Comparison of ENCODE assay signal across 13 mouse cellular contexts in the genomic region with DNA sequence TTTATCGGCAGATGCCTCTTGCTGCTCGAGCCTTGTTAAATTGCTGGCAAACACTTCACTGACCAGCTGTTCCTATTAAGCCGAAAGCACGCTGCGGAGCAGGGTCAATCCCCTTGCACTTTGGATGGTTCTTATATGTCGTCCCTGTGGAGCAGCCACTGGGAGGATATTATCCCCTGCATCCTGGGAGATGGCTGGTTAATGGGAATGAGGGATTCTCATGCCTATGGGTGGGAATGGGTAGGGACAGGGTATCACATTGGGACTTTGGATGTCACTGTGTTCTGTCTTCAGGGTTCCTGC.
DNase-seq lines count a peak whose midpoint lies in the region; ATAC-seq and TF ChIP-seq lines count a peak whose summit lies in the region.
"Had no signal": no experiment of that assay in that cellular context is flagged by ENCODE, and none has a peak within 500 bp of the region (broad histone marks: within the 10 kb centered on the region; RNA-seq: fewer than 3 reads in every experiment).

No protein-coding gene starts in this region.

- no peaks in the 10 kb centered on the region for H3K27me3 ChIP-seq in kidney, adult 2 months (replicated peaks; ENCODE audit: control insufficient read depth, insufficient read depth, low read length)
- H3K27me3 ChIP-seq in forebrain, embryonic 13.5 days = no peaks in the 10 kb centered on the region
- no peaks in the 10 kb centered on the region for H3K27me3 ChIP-seq in midbrain, postnatal 0 days (ENCODE audit: insufficient read depth, low read length)
- H3K27me3 ChIP-seq: limb, embryonic 13.5 days had no signal

- no peaks in the 10 kb centered on the region for H3K36me3 ChIP-seq in kidney, adult 2 months (ENCODE audit: control insufficient read depth, insufficient read depth, low read length)
- no peaks in the 10 kb centered on the region for H3K36me3 ChIP-seq in forebrain, embryonic 13.5 days (ENCODE audit: poor library complexity, severe bottlenecking)
- H3K36me3 ChIP-seq in midbrain, postnatal 0 days (ENCODE audit: insufficient read depth, low read length) = no peaks in the 10 kb centered on the region
- H3K36me3 ChIP-seq: limb, embryonic 13.5 days had no signal

- no peaks in the 10 kb centered on the region for H3K4me1 ChIP-seq in kidney, adult 2 months (ENCODE audit: control insufficient read depth, insufficient read depth, low read length)
- H3K4me1 ChIP-seq in forebrain, embryonic 13.5 days = peaks cover 37% of the 10 kb centered on the region
- no peaks in the 10 kb centered on the region for H3K4me1 ChIP-seq in midbrain, postnatal 0 days (ENCODE audit: insufficient read depth, low read length)

- no peak for TF ChIP-seq POLR2A in kidney, adult 2 months (IDR thresholded peaks at IDR 0.05; ENCODE audit: low read depth, low read length)

- no peaks in the 10 kb centered on the region for H3K9me3 ChIP-seq in forebrain, embryonic 13.5 days (replicated peaks)
- H3K9me3 ChIP-seq in midbrain, postnatal 0 days (ENCODE audit: low read length) = no peaks in the 10 kb centered on the region
- H3K9me3 ChIP-seq: limb, embryonic 13.5 days had no signal

- H3K4me3 ChIP-seq in kidney, adult 2 months (ENCODE audit: insufficient read depth, low read depth, low read length) = no peak overlapping the region
- H3K4me3 ChIP-seq in forebrain, embryonic 13.5 days = no peak overlapping the region
- no peak overlapping the region for H3K4me3 ChIP-seq in midbrain, postnatal 0 days (ENCODE audit: low read depth, low read length)
- no peak overlapping the region for H3K4me3 ChIP-seq in left cerebral cortex, adult 2 months
- H3K4me3 ChIP-seq: limb, embryonic 13.5 days had no signal

- H3K4me2 ChIP-seq in forebrain, embryonic 13.5 days = peak overlapping the region; percentile 27; the same call in 1 of the 2 replicates
- no peak overlapping the region for H3K4me2 ChIP-seq in midbrain, postnatal 0 days (ENCODE audit: low read depth, low read length, poor library complexity, severe bottlenecking)
- H3K4me2 ChIP-seq: limb, embryonic 13.5 days had no signal

- intact Hi-C loops in left cerebral cortex, adult 2 months (cut with DNase I) = no loop called here
- intact Hi-C loops in left cerebral cortex, postnatal 10 days (cut with DNase I) = no loop called here

- H3K9ac ChIP-seq in forebrain, embryonic 13.5 days = 0 out of 2 replicates have a peak overlapping the region, but pooled peaks have one; percentile 26
- no peak overlapping the region for H3K9ac ChIP-seq in midbrain, postnatal 0 days (replicated peaks; ENCODE audit: low read length, poor library complexity, severe bottlenecking)
- H3K9ac ChIP-seq: limb, embryonic 13.5 days had no signal

- DNase-seq in kidney, adult 2 months = peak; percentile 37
- DNase-seq in kidney, adult 8-10 months = no peak
- DNase-seq in kidney, postnatal 10 days = peak; percentile 75
- DNase-seq in midbrain, postnatal 0 days (ENCODE audit: low spot score) = peak; percentile 66
- no peak for DNase-seq in left cerebral cortex, adult 2 months (ENCODE audit: extremely low spot score in 1 of 2, low spot score in 2 of 2)
- no peak for DNase-seq in adrenal gland, adult 2 months
- no peak for DNase-seq in left cerebral cortex, postnatal 10 days (ENCODE audit: extremely low spot score in 1 of 2, low spot score in 2 of 2)
- DNase-seq: cerebellum, adult 11-12 months; gastrocnemius, postnatal 25 days had no signal

- TF ChIP-seq CTCF in kidney, adult 2 months (conservative IDR thresholded peaks at IDR 0.05; ENCODE audit: insufficient read depth, insufficient read length, low read depth, low read length) = no peak
- TF ChIP-seq CTCF in midbrain, postnatal 0 days (IDR thresholded peaks at IDR 0.05) = no peak
- no peak for TF ChIP-seq CTCF in left cerebral cortex, adult 2 months (IDR thresholded peaks at IDR 0.05)

- no peak overlapping the region for H3K27ac ChIP-seq in kidney, adult 2 months (ENCODE audit: insufficient read depth, low read depth, low read length)
- peak overlapping the region; percentile 22; the same call in 1 of the 2 replicates for H3K27ac ChIP-seq in forebrain, embryonic 13.5 days
- H3K27ac ChIP-seq in midbrain, postnatal 0 days (ENCODE audit: low read depth, low read length) = no peak overlapping the region
- H3K27ac ChIP-seq in left cerebral cortex, adult 2 months = no peak overlapping the region
- H3K27ac ChIP-seq: limb, embryonic 13.5 days had no signal

- ATAC-seq in forebrain, embryonic 13.5 days = peak; percentile 68; the same call in 1 of the 2 replicates
- no peak for ATAC-seq in midbrain, postnatal 0 days (ENCODE audit: low FRiP score)
- ATAC-seq: CD4-positive, CD25-positive, alpha-beta regulatory T cell, adult 4 months; inflammation-experienced regulatory T-cells, adult 6 months had no signal

- WGBS in kidney, adult 2 months = 23% methylated on average over 6 of the region's 6 CpGs
- 8% methylated on average over 6 of the region's 6 CpGs for WGBS in forebrain, embryonic 13.5 days
- 21% methylated on average over 6 of the region's 6 CpGs for WGBS in midbrain, postnatal 0 days

Comparison
In these comparisons a context has a peak if more than half of its experiments do, and no peak if none do; other contexts are left out.
1. DNase-seq: peak in kidney, adult 2 months (single experiment), kidney, postnatal 10 days (single experiment) and midbrain, postnatal 0 days (single experiment); none in kidney, adult 8-10 months (0 of 2), left cerebral cortex, adult 2 months (0 of 2), adrenal gland, adult 2 months (single experiment) and left cerebral cortex, postnatal 10 days (0 of 2).